Mouse (Mus musculus): ENCODE measurements around the gene Ssx2ip. TPM values are rescaled to one million over a fixed set of nuclear protein-coding genes. Genes with fewer than 3 reads are reported as not detected.
A peak's percentile ranks its signal among the peaks of the same experiment; 100 is the strongest.
"Not testable (repeated sequence)": the region's sequence is repeated elsewhere in the genome, so short reads cannot be mapped to it uniquely, and the experiment has no call there.

Ssx2ip gene
- polyA plus RNA-seq, 1 experiment from 2014 or later = 31.9 TPM

DNA sequence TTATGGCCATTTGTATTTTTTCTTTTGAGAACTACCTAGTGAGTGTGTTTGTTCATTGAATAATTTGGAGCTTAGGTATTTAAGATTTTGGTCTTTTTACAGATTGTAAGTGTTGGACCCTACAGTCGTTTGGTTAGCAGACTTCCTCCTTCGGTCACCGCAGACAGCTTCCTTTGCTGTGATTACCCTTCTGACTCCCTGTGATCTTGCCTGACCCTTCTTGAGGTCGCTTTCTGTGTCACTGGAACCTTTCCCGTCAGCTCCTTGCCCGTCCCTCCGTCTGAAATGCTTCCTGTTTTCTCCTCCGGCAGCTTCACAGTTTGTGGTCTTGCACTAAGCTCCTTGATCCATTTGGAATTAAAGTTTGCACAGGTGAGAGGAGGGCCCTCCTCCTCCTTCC, 17.3 kb downstream of the Ssx2ip start:
- Histone ChIP-seq H3K4me1 (replicated peaks; ENCODE audit: control insufficient read depth, insufficient read depth, low read length) (peaks cover 6% of the 10 kb centered on the region), H3K4me3 (ENCODE audit: low read length) (no peak overlapping the region), H3K36me3 (ENCODE audit: control insufficient read depth, insufficient read depth, low read length) (peaks cover 5% of the 10 kb centered on the region; the same call in 1 of the 2 replicates), H3K9me3 (ENCODE audit: control insufficient read depth, low read length) (no peaks in the 10 kb centered on the region), H3K4me2 (ENCODE audit: low read depth, low read length) (no peak overlapping the region), H3K27ac (ENCODE audit: low read length) (no peak overlapping the region), H3K9ac (ENCODE audit: low read length) (no peak overlapping the region), H3K27me3 (ENCODE audit: control insufficient read depth, insufficient read depth, low read depth, low read length) (no peaks in the 10 kb centered on the region)
- no peak for ATAC-seq (ENCODE audit: low read depth)
- WGBS = 20% methylated on average over 8 of the region's 8 CpGs

DNA sequence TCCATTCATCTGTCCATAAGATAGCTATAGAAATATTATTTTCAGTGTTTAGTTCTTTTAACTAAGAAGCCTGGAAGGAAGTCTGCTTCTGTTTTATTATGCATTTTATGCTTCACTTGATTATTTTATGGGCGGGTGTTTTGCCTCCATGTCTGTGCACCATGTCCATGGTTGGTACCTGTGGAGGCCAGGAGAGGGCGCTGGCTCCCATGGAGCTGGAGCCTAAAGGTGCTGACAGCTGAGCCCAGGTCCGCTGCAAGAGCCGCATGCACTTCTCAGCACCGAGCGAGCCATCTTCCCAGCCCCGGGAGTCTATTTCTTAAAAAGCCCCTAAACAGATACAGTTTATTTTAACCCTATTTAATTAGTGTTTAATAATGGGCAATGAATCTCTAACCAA, 19.3 kb downstream of the Ssx2ip start:
- peaks cover 8% of the 10 kb centered on the region for H3K36me3 ChIP-seq (ENCODE audit: control insufficient read depth, insufficient read depth, low read length)
- 85% methylated on average over 7 of the region's 7 CpGs for WGBS
- no peak for ATAC-seq (ENCODE audit: low read depth)
- H3K4me2 ChIP-seq (ENCODE audit: low read depth, low read length) = no peak overlapping the region
- no peaks in the 10 kb centered on the region for H3K9me3 ChIP-seq (ENCODE audit: control insufficient read depth, low read length)
- no peaks in the 10 kb centered on the region for H3K27me3 ChIP-seq (ENCODE audit: control insufficient read depth, insufficient read depth, low read depth, low read length)
- H3K4me1 ChIP-seq (replicated peaks; ENCODE audit: control insufficient read depth, insufficient read depth, low read length) = peaks cover 6% of the 10 kb centered on the region
- H3K9ac ChIP-seq (ENCODE audit: low read length) = no peak overlapping the region
- H3K4me3 ChIP-seq (ENCODE audit: low read length) = no peak overlapping the region
- H3K27ac ChIP-seq (ENCODE audit: low read length) = no peak overlapping the region

DNA sequence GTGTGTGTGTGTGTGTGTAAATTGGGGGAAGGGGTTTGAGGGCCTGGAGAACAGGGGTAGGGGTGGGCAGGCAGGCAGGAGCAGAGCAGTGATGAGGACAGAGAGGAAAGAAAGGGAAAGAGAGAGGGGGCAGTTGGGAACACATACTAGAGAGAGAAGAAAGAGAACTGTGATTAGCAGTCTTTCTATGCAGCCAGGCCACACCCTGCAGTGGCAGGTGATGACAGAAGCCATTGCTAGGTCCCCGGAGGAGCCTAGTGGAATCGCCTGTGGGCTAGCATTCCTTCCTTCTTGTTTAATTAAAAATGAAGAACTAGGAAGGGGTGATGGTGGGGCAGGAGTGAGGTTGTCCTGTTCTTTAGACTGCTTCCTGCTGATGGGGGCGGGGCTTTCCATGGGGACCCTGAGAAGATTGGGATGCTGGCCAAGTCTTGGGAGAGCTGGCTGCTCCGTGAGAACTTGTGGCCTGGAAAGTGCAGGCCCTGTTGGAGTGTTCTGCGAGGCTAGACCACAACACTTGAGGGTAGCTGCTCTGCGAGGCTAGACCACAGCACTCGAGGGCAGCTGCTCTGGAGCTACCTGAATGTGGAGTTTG, 20.0 kb downstream of the Ssx2ip start:
- no peak overlapping the region for H3K4me3 ChIP-seq (ENCODE audit: low read length)
- 43% methylated on average over 7 of the region's 7 CpGs for WGBS
- H3K9ac ChIP-seq (ENCODE audit: low read length) = no peak overlapping the region
- H3K4me2 ChIP-seq (ENCODE audit: low read depth, low read length) = no peak overlapping the region
- no peaks in the 10 kb centered on the region for H3K27me3 ChIP-seq (ENCODE audit: control insufficient read depth, insufficient read depth, low read depth, low read length)
- H3K27ac ChIP-seq (ENCODE audit: low read length) = no peak overlapping the region
- peak; percentile 71; the same call in 1 of the 2 replicates for ATAC-seq (ENCODE audit: low read depth)
- H3K36me3 ChIP-seq (ENCODE audit: control insufficient read depth, insufficient read depth, low read length) = peaks cover 9% of the 10 kb centered on the region
- peaks cover 6% of the 10 kb centered on the region for H3K4me1 ChIP-seq (replicated peaks; ENCODE audit: control insufficient read depth, insufficient read depth, low read length)
- no peaks in the 10 kb centered on the region for H3K9me3 ChIP-seq (ENCODE audit: control insufficient read depth, low read length)

DNA sequence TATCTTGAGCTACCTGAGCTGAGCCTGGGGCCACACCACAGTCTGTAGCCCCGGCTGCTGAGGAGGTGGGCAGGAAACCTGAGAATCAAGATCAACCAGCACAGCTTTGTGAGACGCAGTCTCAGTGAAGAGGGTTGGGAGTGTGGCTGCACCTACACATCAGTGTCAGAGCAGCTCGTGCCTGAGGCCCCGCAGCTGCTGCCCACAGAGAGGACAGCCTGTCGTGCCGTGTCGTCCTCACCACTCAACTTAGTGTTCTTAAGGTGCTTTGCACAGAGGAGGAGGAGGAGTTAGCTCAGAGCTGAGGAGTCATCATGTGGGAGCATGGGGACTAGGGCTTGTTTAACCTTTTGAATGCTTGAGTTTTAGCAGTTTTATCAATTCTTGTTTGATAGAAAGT, 21.5 kb downstream of the Ssx2ip start:
- H3K4me3 ChIP-seq (ENCODE audit: low read length) = no peak overlapping the region
- peaks cover 6% of the 10 kb centered on the region for H3K4me1 ChIP-seq (replicated peaks; ENCODE audit: control insufficient read depth, insufficient read depth, low read length)
- H3K36me3 ChIP-seq (ENCODE audit: control insufficient read depth, insufficient read depth, low read length) = peaks cover 8% of the 10 kb centered on the region
- 46% methylated on average over 7 of the region's 7 CpGs for WGBS
- H3K27me3 ChIP-seq (ENCODE audit: control insufficient read depth, insufficient read depth, low read depth, low read length) = no peaks in the 10 kb centered on the region
- H3K27ac ChIP-seq (ENCODE audit: low read length) = no peak overlapping the region
- ATAC-seq (ENCODE audit: low read depth) = no peak
- no peak overlapping the region for H3K4me2 ChIP-seq (ENCODE audit: low read depth, low read length)
- no peak overlapping the region for H3K9ac ChIP-seq (ENCODE audit: low read length)
- H3K9me3 ChIP-seq (ENCODE audit: control insufficient read depth, low read length) = no peaks in the 10 kb centered on the region

DNA sequence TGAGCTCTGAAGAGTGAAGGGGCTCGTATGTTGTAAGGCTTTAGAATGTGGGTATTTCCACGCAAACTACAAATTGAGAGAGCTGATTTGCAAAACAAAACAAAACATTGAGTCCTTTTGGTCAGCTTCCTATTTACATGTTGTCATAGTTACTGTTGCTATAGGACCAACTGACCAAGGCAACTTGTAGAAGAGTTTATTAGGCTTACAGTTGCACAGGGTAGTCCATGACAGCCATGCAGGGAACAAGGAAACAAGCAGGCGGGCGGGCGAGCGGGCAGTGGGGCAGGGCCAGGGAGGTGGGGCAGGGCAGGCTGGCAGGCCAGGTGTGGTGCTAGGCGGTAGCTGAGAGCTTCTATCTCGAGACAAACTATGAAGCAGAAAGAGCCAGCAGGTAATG, 22.0 kb downstream of the Ssx2ip start:
- no peak overlapping the region for H3K9ac ChIP-seq (ENCODE audit: low read length)
- WGBS = 87% methylated on average over 8 of the region's 8 CpGs

DNA sequence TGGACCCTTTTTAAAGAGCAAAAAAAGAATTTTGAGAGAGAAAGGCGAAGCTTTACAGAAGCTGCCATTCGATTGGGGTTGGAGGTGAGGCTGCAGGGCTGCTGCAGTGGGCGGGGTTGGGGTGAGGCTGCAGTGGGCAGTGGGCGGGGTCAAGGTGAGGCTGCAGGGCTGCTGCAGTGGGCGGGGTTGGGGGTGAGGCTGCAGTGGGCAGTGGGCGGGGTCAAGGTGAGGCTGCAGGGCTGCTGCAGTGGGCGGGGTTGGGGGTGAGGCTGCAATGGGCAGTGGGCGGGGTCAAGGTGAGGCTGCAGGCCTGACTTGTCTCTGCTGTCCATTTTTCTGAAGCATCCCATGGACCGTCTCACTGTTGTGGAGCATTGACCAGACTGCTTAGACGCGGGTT, 28.6 kb downstream of the Ssx2ip start:
- H3K9me3 ChIP-seq (ENCODE audit: control insufficient read depth, low read length); H3K4me1 ChIP-seq (replicated peaks; ENCODE audit: control insufficient read depth, insufficient read depth, low read length); H3K27ac ChIP-seq (ENCODE audit: low read length); H3K27me3 ChIP-seq (ENCODE audit: control insufficient read depth, insufficient read depth, low read depth, low read length); H3K4me2 ChIP-seq (ENCODE audit: low read depth, low read length); ATAC-seq (ENCODE audit: low read depth); H3K9ac ChIP-seq (ENCODE audit: low read length); H3K4me3 ChIP-seq (ENCODE audit: low read length): not testable (repeated sequence)
- WGBS = 91% methylated on average over 11 of the region's 11 CpGs
- H3K36me3 ChIP-seq (ENCODE audit: control insufficient read depth, insufficient read depth, low read length) = peaks cover 19% of the 10 kb centered on the region

More for the DNA sequence above, 22.0 kb downstream of the Ssx2ip start:
- no peak for ATAC-seq (ENCODE audit: low read depth)
- H3K4me2 ChIP-seq (ENCODE audit: low read depth, low read length) = no peak overlapping the region
- H3K27me3 ChIP-seq (ENCODE audit: control insufficient read depth, insufficient read depth, low read depth, low read length) = no peaks in the 10 kb centered on the region
- no peaks in the 10 kb centered on the region for H3K9me3 ChIP-seq (ENCODE audit: control insufficient read depth, low read length)
- peaks cover 13% of the 10 kb centered on the region for H3K36me3 ChIP-seq (ENCODE audit: control insufficient read depth, insufficient read depth, low read length)
- peaks cover 4% of the 10 kb centered on the region for H3K4me1 ChIP-seq (replicated peaks; ENCODE audit: control insufficient read depth, insufficient read depth, low read length)
- no peak overlapping the region for H3K27ac ChIP-seq (ENCODE audit: low read length)
- H3K4me3 ChIP-seq (ENCODE audit: low read length) = no peak overlapping the region

DNA sequence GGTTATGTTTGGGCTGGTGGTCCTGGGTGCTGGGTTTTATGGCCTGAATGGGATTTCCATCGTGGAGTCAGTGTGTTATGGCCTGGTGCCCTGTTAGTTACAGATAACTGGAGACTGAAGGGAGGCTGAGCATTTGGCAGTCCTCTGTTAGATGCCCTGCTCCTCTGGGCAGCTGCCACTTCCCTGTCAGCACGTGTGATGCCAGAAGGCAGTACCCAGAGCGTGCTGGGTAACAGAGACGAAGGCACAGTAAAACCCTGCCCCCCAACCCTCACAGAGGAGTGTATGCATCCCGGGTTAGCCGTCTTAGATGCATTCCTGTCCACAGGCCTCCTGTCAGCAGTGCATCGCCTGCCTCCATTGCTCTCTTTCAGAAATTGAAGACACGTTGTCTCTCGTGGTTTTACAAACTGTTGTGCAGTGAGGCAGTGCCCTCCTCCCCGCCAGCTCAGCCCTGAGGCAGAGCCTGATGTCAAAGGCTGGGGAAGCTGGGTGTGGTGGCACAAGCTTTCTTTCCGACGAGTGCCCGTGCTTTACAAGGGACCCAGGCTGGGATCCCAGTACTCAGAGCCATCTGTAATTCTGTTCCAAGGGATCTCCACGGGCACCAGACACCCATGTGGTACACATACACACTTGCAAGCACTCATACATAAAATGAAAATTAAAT, 29.4 kb downstream of the Ssx2ip start:
- no peak overlapping the region for H3K9ac ChIP-seq (ENCODE audit: low read length)
- 89% methylated on average over 14 of the region's 14 CpGs for WGBS
- H3K9me3 ChIP-seq (ENCODE audit: control insufficient read depth, low read length) = no peaks in the 10 kb centered on the region
- no peak for ATAC-seq (ENCODE audit: low read depth)
- peaks cover 23% of the 10 kb centered on the region for H3K36me3 ChIP-seq (ENCODE audit: control insufficient read depth, insufficient read depth, low read length)
- no peak overlapping the region for H3K27ac ChIP-seq (ENCODE audit: low read length)
- H3K4me1 ChIP-seq (replicated peaks; ENCODE audit: control insufficient read depth, insufficient read depth, low read length) = no peaks in the 10 kb centered on the region
- H3K27me3 ChIP-seq (ENCODE audit: control insufficient read depth, insufficient read depth, low read depth, low read length) = no peaks in the 10 kb centered on the region
- H3K4me2 ChIP-seq (ENCODE audit: low read depth, low read length) = no peak overlapping the region
- H3K4me3 ChIP-seq (ENCODE audit: low read length) = no peak overlapping the region

DNA sequence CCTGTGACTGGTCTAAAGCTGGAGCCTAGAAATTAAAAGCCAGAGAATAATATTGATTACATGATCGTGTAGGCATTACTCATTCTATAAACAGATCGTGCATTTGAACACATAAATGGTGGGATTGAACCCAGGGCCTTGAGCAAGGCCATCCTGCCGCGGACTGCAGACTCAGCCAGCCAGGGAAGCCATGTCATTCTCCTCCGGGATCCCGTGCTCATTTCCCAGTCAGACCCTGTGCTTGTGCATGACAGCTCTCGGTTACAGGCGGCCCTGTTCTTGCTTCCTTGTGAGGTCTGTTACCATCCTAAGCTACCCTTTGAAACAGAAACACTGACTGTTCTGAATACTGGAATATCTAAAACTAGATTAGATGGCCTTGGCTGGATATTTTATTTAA, 30.2 kb downstream of the Ssx2ip start:
- Histone ChIP-seq H3K4me3 (ENCODE audit: low read length) (no peak overlapping the region), H3K27ac (ENCODE audit: low read length) (no peak overlapping the region), H3K27me3 (ENCODE audit: control insufficient read depth, insufficient read depth, low read depth, low read length) (no peaks in the 10 kb centered on the region), H3K9me3 (ENCODE audit: control insufficient read depth, low read length) (no peaks in the 10 kb centered on the region), H3K9ac (ENCODE audit: low read length) (no peak overlapping the region), H3K36me3 (ENCODE audit: control insufficient read depth, insufficient read depth, low read length) (peaks cover 22% of the 10 kb centered on the region), H3K4me2 (ENCODE audit: low read depth, low read length) (no peak overlapping the region), H3K4me1 (replicated peaks; ENCODE audit: control insufficient read depth, insufficient read depth, low read length) (no peaks in the 10 kb centered on the region)
- no peak for ATAC-seq (ENCODE audit: low read depth)
- 87% methylated on average over 8 of the region's 8 CpGs for WGBS

DNA sequence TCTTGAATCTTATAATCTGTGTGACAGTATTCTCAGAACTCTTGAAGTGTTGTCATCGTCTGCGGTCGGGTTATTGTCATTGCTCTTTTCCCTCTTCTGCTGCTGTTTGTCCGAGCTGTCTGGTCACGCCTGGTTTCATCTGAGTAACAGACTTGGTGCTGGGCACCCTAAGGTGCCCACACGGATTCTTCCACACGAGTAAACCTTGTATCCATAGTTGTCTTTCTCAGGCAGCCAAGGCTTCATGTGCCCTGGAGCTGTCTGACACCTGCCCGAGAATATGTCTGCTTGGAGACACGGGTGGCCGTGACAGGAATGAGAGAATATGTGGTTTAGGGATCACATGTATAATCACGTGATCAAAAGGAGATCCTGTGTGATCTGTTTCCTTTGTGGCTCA, 31.1 kb downstream of the Ssx2ip start:
- WGBS = 91% methylated on average over 11 of the region's 11 CpGs
- Histone ChIP-seq H3K4me2 (ENCODE audit: low read depth, low read length) (no peak overlapping the region), H3K36me3 (ENCODE audit: control insufficient read depth, insufficient read depth, low read length) (peaks cover 25% of the 10 kb centered on the region), H3K27ac (ENCODE audit: low read length) (no peak overlapping the region), H3K4me3 (ENCODE audit: low read length) (no peak overlapping the region), H3K27me3 (ENCODE audit: control insufficient read depth, insufficient read depth, low read depth, low read length) (no peaks in the 10 kb centered on the region), H3K4me1 (replicated peaks; ENCODE audit: control insufficient read depth, insufficient read depth, low read length) (no peaks in the 10 kb centered on the region), H3K9ac (ENCODE audit: low read length) (no peak overlapping the region), H3K9me3 (ENCODE audit: control insufficient read depth, low read length) (no peaks in the 10 kb centered on the region)
- no peak for ATAC-seq (ENCODE audit: low read depth)

All from lung, embryonic 16.5 days (tissue).